Mouse (Mus musculus): Measurements from ENCODE around the gene Zmym4.
A peak's percentile ranks its signal among the peaks of the same experiment; 100 is the strongest.
"Not testable (repeated sequence)": the region's sequence is repeated elsewhere in the genome, so short reads cannot be mapped to it uniquely, and the experiment has no call there.

Zmym4 gene

DNA sequence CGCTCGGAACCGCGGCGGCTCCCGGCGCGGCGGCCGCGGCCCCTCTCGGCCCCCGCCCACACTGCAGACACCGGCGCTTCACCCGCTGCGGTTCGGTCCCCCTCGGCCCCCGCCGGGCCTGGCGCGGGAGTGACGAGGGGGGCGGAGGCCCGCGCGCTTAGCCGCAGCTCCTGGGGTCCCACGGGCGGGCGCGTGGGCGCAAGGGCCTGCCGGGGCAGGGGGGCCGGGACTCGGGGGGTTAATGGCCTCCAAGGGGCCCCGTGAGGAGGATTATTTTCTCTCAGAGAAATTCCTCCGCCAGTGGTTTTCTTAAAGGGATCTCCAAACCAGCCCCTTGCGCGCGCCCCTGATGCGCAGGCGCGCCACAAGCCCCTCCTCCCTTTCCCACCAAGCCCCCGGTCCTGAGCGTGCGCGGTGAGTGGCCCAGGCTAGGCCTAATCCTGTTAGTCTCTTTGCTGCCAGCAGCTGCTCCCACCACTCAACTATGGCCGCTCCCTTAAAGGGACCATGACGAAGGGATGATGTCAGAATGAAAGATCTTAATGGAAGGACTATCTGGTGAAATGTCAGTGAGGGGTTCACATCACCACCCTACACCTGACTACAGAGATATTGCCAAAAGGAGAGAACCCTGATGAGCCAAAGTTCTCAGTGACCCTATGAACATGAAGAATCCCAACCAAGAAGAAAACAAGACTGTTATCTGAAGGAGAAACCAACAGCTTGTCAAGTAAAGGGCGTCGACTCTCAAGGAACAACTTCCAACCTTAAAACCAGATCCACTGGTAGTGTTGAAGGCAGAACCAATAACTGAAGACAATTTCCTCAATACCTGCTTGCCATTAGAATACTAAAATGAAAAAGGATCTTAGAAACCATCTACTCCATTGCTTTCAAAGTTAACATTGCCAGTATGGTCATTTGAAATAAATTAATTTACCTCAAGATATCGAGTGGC lies at the start of gene Zmym4:
Gene Zmym4, minus strand, starts transcription at position 272 of the 958 bp plus-strand sequence.
- peak; percentile 98 for DNase-seq (ENCODE audit: low read depth, low spot score)

DNA sequence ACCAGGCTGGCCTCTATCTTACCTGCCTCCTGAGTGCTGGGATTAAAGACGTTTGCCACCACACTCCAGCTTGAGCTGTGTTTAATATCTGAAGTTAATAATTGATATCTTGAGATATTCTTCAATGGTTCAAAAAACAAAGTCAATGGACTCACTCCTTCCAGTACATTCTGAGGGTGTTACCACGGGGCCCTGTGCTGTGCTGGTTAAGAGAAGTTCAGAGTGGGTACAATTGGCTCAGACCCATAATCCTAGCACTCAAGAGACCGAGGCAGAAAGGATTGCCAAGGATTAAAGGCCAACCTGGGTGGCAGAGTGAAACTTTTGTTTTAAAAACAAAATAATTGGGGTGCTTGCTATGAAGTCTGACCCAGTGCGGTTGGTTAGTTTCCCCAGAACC lies 48.4 kb upstream of the Zmym4 start:
- DNase-seq (ENCODE audit: low read depth, low spot score), result no peak

DNA sequence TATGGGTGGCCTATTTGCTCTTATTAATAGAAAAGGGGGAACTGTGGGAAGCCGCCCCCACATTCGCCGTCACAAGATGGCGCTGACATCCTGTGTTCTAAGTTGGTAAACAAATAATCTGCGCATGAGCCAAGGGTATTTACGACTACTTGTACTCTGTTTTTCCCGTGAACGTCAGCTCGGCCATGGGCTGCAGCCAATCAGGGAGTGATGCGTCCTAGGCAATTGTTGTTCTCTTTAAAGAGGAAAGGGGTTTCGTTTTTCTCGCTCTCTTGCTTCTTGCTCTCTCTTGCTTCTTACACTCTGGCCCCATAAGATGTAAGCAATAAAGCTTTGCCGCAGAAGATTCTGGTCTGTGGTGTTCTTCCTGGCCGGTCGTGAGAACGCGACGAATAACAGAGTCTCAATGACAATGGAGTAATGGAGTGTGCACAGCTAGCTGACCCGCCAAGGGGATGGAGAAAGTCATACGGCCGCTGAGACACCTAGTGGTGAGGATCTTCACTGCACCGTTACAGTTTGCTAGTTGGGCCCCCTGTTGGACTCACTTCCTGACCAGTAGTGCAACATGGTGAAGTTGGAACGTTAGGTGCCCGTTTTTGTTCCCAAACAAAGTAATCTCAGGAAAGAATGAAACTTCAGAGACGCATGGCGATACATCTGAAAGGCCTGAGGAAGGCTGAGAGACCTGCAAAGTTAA lies 47.5 kb upstream of the Zmym4 start:
- DNase-seq (ENCODE audit: low read depth, low spot score), result peak; percentile 93

DNA sequence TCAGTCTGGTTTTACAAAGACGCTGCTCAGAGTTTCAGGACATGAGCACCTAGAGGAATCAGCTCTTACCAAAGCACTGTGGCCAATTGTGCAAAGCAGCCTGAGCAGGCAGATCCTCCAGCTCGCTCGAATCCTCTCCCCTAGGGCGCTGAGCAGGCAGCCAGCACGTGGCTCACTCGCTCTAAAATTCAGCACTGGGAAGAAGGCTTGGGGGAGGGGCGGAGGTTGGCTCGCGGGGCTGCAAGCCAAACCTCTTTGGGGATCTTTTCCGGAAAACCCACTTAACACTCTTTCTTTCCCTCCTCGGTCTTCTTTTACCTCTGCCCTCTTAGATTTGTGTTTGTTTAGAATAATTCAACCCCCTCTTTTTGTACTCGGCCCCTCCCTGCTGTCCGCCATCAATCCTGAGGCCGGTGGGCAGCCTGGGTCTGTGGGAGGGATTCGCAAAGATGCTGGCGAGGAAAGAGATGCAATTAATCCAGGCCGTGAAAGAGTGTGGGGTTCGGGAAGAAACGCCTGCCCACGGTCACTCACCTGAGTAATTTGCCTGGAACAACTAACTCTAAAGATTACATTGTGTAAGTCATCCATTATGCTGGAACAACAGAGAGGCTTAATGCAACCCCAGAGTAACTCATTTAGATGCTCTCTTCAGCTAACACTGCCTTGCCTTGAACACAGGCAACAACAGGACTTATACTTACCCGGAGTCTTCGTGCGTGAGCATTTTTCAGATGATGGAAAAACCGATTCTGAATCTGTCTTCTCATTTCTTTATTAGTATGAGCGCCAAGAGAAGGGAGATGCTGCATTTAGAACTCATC lies 37.4 kb upstream of the Zmym4 start:
- DNase-seq (ENCODE audit: low read depth, low spot score), result peak; percentile 82

DNA sequence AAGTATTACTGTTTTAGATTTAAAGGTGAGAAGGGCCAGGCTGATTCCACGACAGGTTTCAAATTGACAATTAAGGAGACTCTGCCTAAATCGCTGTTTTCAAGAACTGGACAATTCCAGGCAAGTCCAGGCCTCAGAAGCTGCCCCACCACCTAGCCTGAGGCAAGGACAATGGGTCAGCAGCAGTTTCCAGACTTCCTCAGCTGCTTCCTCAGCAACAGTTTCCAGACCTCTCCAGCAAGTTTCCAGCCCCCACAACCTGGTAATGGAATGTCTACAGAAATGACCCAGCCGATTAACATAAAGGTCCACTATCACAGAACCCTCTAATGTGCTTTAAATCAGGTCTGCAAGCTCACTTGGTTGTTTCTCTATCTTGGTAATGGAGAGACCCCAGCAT lies 36.4 kb upstream of the Zmym4 start:
- no peak for DNase-seq (ENCODE audit: low read depth, low spot score)

DNA sequence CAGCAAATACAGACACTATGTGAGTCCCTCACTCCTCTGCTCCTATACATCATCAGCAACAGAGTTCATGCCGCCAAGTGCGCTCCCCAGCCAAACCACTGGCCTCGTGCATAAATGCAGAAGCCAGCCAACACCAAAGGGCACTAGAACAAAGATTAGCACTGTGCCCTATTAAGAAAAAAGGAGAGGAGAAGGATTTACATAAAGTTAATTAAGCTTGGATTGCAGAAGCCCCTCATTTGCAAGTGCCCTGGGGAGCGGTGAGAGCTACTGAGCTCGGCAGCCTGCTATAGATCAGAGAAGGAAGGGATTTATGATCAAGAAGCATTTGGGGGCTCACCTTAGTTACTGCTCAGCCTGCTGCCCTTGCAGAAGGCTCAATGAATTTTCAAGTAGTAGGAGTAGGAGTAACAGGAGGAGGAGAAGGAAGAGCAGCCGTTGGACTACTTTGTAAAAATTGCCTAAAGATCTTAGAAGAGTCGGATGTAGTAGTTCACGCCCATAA lies 32.7 kb upstream of the Zmym4 start:
- no peak for DNase-seq (ENCODE audit: low read depth, low spot score)

DNA sequence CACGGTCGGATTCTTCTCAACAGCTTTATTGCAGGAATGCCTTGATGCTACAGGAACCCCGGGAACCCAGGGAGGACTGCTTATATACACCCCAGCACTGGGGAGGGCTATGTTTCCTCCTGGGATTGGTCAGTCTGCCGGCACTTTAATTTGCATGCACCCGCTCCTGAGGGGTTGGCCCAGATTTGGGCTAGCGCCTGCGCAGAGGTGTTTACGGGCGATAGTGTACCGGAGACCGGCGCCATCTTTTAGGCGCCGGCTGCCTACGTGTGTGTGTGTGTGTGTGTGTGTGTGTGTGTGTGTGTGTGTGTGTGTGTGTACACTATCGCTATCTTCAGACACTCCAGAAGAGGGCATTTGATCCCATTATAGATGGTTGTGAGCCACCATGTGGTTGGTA lies 31.4 kb upstream of the Zmym4 start:
- DNase-seq (ENCODE audit: low read depth, low spot score), result not testable (repeated sequence)

DNA sequence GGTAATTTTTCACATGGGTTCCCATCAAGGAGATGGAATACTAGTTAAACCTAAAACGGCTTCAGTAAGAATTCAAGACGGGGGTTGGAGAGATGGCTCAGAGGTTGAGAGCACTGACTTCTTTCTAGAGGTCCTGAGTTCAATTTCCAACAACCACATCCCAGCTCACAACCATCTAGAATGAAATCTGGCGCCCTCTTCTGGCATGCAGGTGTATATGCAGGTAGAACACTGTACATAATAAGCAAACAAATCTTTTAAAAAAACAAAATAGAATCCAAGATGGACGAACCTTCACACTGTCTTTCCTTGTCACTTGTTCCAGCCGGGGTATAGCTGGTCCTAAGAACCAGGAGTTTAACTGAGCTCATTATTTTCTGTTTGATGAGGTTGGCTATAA lies 24.4 kb upstream of the Zmym4 start:
- no peak for DNase-seq (ENCODE audit: low read depth, low spot score)

DNA sequence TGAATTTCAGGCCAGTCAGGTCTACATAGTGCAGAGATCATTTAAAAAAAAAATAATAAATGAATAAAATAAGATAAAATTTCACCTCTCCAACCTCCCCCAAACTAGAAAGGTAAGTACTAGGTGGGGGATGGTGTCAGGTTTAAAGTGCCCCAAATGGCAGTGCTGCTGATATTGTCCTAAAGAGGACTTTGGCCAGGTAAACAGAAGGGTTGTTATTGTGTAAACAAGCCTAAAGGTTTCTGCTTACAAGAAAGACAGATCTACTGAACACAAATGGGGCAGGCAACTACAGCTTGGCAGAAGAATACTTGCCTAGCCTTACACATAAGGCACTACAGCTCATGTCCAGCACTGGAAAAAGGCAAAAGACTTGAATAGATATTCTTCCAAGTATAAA lies 22.6 kb upstream of the Zmym4 start:
- no peak for DNase-seq (ENCODE audit: low read depth, low spot score)

DNA sequence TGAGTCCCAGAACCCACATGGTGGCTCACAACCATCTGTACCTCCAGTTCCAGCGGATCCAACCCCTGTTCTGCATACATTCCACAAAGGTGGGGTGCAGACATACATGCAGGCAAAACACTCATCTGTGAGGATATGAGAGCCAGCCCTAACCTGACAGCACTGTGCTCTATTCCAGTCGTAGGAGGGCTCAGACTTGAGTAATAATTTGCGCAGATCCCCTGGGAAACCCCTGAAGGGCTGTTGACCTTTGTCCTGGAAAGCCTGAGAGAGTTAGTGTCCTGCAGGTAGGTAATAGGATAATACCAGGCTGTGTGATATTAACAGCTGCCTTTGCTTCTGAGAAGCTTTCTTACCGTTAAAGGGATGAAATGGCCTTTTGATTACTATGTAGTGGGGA lies 20.6 kb upstream of the Zmym4 start:
- DNase-seq (ENCODE audit: low read depth, low spot score), result no peak

DNA sequence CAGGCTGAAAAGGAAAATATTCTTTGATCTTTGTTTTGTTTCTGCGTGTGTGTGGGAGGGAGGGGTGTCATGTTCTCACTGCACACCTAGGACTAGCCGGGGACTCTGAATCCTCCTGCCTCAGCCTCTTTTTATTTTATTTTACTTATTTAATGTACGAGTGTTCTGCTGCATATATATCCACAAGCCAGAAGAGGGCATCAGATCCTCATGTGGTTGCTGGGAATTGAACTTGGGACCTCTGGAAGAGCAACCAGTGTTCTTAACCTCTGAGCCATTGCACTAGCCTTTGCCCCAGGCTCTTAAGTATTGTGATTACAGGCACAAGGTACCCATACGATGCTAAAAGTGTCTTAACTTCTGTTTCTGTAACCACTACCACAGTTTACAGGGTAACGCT lies 18.8 kb upstream of the Zmym4 start:
- no peak for DNase-seq (ENCODE audit: low read depth, low spot score)

DNA sequence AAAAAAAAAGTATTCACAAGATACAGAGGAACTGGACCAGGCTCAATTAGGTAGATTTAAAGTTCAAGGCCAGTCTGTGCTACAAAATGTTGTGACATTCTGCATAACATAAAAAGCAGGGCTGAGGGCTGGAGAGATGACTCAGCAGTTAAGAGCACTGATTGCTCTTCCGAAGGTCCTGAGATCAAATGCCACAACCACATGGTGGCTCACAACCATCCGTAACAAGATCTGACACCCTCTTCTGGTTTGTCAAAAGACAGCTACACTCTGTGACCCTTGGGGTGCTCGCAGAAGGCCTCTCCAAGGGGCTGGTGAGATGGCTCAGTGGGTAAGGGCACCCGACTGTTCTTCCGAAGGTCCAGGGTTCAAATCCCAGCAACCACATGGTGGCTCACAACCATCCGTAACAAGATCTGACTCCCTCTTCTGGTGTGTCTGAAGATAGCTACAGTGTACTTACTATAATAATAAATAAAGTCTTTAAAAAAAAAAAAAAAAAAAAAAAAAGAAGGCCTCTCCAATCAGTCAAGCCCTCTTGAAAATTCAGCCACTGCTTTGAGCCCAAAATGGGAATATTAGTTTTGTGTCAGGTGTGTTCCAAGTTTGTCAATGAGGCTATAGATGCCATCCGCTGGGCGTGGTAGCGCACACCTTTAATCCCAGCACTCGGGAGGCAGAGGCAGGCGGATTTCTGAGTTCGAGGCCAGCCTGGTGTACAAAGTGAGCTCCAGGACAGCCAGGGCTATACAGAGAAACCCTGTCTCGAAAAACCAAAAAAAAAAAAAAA lies 16.0 kb upstream of the Zmym4 start:
- not testable (repeated sequence) for DNase-seq (ENCODE audit: low read depth, low spot score)

DNA sequence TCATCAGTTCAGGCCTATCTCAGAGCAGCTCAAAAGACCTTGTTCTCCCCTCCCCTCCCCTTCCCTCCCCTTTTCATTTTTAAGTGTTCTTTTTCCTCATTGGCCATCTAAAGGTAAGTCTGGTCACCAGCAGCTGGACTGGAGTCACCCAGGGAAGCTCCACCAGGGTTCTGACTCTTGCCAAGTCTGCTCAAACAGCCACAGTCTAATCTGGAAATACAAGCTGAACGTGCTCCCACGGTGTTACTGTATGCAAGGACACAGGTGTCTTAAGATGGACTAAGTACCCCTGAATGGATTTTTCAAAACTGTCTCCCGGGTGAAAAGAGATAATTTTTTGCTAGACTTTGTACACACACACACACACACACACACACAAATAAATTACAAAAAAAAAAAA lies 15.4 kb upstream of the Zmym4 start:
- no peak for DNase-seq (ENCODE audit: low read depth, low spot score)

DNA sequence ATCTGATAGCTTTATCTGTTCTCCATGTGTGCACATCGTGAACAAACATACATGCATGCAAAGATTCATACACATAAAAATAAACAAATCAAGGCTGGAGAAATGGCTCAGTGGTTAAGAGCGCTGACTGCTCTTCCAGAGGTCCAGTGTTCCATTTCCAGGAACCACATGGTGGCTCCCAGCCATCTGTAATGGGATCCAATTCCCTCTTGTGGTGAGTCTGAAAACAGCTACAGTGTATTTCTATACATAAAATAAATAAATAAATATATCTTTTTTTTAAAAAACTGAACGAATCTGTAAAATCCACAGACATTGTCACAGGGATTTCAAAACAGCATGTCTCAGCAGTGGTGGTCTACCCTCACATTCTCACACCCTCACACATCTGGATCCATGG lies 10.8 kb upstream of the Zmym4 start:
- DNase-seq (ENCODE audit: low read depth, low spot score), result no peak

DNA sequence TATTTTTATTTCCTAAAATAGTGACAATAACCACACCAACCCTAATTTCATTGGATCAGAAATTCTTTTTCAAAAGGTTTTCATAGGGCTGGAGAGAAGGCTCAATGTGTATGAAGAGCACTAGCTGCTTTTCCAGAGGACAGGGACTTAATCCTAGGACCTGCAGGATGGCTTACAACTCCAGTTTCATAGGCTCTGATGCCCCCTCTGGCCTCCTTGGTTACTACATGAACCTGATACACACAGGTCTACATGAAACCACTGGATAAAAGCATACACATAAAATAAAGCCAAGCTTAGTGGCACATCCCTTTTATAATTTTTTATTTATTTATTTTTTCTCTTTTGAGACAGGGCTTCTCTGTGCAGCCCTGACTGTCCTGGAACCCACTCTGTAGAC lies 9.5 kb upstream of the Zmym4 start:
- peak; percentile 63 for DNase-seq (ENCODE audit: low read depth, low spot score)

DNA sequence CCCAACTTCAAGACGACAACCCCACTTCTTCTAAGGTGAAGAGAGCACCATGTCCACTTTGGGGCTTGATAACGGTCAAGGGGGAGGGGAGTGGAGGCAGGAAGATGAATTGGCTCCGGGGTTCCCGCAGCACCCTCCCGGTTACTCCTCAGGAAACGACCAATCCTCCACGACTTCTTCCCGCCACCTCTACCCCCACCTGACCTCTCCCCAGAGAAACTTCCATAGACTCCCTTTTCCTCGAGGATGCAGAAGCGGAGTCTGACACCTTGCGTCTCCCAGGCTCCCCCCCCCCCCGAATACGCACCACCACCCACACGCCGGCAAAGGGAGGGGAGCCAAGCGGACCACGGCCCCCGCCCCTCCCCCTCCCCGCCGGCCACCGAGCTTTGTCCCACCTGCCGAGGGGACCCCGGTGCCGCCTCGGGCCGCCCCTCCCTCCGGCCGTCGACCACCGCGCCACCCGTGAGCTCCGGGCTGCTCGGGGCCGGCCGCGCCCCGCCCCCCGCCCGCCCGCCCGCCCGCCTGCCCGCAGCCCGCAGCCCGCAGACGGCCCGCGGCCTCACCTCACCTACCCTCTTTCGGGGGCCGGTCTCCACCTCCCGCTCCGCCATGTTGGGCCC lies 583 bp downstream of the Zmym4 start:
- peak; percentile 40 for DNase-seq (ENCODE audit: low read depth, low spot score)

DNA sequence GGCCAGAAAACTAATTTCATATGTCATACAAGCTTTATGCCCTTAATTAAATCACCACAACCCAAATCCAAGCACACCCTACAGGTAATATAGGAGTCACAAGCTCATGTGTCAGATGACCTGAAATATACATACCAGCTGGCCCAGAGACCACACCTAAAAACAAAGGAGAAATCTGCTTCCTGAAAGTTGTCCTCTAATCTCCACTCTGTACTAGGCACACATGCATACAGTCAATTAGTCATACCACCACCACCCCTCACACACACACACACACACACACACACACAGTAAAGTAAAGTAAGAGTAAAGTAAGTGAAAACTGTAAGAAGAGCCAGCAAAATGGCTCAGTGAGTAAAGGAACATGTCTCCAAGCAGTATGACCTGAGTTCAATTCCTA lies 9.3 kb downstream of the Zmym4 start:
- no peak for DNase-seq (ENCODE audit: low read depth, low spot score)

DNA sequence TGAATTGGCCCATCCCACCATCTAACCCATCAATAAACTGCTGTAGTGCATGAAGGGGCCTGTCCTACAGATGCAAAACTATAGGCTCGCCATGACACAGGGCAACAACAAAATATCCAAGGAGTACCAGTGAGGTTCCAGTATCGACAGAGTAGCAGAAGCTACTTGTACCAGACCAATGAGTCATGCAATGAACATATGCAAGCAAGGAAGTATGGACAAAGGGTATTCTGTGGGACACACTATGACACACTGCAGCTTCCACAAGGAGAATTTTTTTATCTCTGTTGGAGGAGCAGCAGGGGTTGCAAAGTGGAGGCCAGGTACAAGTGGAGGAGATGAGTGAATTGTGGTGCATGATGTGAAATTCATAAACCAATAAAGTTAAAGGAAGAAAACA lies 9.7 kb downstream of the Zmym4 start:
- DNase-seq (ENCODE audit: low read depth, low spot score), result no peak

DNA sequence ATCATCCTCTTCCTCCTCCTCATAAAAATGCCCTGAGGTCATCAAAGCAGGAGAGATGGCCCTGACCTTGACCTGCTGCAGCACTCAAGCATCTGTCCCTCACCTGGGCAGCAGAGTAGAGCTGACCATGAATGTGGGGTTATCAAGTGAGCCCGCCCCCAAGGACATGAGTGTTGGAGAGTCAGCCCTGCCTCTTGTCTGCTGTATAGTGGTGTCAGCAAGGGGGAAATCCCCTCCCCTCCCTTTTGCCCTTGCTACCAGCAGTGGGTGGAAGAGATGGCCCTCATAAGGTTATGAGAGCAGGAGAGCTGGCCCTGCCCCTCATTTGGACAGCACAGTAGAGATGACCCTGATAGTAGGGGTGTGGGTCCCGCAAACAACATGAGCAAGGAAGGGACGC lies 10.5 kb downstream of the Zmym4 start:
- no peak for DNase-seq (ENCODE audit: low read depth, low spot score)

DNA sequence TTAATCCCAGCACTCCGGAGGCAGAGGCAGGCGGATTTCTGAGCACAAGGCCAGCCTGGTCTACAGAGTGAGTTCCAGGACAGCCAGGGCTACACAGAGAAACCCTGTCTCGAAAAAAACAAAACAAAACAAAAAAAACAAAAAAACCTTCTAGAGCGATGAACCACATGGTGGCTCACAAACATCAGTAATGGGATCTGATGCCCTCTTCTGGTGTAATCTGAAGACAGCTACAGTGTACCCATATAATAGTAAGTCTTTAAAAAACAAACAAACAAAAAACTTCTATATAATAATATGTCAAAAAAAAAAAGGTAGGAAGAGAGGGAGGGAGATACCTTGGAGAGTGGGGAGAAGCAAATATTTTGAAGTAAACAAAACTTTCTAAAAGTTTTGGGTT lies 17.1 kb downstream of the Zmym4 start:
- DNase-seq (ENCODE audit: low read depth, low spot score), result not testable (repeated sequence)

DNA sequence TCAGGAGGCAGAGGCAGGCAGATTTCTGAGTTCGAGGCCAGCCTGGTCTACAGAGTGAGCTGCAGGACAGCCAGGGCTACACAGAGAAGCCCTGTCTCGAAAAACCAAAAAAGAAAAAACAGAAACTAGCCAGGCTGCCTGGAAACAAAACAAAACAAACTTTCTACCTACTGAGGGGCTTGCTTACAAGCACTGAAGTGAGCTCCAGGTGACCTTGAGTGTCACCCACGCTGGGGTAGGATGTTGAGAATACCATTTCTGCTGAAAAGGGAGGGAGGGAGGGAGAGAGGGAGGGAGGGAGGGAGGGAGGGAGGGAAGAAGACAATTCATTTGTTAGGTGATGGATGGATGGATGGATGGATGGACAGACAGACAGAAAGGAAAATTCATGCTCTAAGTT lies 24.5 kb downstream of the Zmym4 start:
- DNase-seq (ENCODE audit: low read depth, low spot score), result no peak
